Mouse (Mus musculus): Measurements from ENCODE around the gene Syce1.

Gene Syce1

GRCm38 (mm10) chr7:140787406-140788052, at the start of gene Syce1:
Gene Syce1 (minus strand): TSS chr7:140787852.
- no peak for DNase-seq (ENCODE audit: low spot score)

GRCm38 (mm10) chr7:140836243-140837115, 48.8 kb upstream of the Syce1 start:
- DNase-seq (ENCODE audit: low spot score), result no peak

DNA sequence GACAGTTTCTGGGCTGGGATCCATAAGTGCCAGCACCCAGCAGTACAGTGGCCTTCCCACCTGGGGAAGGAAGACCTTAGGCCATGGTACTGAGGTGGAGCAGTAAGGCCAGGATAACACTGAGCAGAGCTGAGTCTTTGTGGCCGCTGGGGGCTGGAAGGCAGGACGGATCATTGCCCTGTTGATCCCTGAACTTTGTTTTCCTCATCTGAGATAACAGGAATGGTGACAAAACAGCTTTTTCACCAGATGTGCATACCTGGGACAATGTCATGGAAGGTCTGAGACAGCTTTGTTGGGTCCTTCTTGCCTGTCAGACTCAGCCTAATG, 48.1 kb upstream of the Syce1 start:
- no peak for DNase-seq (ENCODE audit: low spot score)

DNA sequence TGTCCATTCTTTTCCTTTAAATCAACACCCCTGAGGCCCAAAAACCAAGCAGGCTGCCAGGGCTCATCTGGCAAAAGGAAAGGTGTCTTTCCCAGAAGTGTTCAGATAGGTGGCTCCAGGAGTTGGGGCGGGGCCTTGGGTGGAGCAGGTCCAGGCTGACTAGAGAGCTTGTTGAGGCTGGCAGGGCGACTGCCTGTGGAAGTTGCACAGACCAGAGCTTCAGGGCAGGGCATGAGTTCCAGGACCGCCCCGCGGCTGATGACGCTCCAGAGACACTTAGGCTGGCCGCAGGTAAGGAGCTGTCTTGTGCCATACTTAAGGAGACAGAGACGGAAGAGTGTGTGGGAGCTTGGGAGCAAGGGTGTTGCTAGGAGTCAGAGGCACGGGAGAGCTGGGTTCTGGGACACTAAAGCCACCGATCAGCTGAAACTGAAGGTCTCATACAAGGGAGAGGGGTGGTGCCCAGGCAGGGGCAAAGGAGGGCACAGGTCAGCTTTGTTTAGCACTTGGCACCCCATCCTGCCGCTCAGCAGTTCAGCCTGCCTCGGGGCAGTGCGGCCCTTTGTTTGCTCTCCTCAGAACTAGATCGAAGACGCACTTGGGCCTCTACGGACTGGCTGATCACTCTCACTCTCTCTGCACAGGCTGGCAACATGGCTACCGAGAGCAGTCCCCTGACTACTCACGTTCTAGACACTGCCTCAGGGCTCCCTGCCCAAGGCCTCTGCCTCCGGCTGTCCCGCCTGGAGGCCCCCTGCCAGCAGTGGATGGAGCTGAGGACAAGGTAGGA, 47.5 kb upstream of the Syce1 start, which contains the start of gene Urah:
TSS of gene Urah (plus strand) at position 51 of the 790 bp plus-strand sequence.
- no peak for DNase-seq (ENCODE audit: low spot score)

- DNase-seq (ENCODE audit: low spot score), result no peak
Observed at GRCm38 (mm10) chr7:140833341-140833740, 45.7 kb upstream of the Syce1 start.

DNA sequence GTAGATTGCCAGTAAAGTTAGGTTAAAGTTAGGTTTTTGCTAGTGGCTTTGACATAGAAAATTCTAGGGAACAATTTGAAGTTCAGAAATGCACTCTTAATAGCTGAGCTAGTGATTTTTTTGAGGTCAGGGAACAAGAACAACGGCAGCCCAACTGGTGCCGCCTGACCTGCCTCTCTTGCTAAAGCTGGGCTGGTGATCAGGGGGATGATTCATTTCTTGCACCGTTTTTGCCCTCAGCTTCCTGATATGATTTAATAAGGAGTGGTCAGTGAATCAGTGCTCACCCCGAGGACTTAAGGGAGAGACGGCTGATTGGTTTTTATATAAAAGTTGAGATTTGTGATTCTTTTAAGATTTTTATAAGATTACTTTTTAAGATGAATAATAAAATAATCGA, 43.8 kb upstream of the Syce1 start:
- DNase-seq (ENCODE audit: low spot score), result no peak

DNA sequence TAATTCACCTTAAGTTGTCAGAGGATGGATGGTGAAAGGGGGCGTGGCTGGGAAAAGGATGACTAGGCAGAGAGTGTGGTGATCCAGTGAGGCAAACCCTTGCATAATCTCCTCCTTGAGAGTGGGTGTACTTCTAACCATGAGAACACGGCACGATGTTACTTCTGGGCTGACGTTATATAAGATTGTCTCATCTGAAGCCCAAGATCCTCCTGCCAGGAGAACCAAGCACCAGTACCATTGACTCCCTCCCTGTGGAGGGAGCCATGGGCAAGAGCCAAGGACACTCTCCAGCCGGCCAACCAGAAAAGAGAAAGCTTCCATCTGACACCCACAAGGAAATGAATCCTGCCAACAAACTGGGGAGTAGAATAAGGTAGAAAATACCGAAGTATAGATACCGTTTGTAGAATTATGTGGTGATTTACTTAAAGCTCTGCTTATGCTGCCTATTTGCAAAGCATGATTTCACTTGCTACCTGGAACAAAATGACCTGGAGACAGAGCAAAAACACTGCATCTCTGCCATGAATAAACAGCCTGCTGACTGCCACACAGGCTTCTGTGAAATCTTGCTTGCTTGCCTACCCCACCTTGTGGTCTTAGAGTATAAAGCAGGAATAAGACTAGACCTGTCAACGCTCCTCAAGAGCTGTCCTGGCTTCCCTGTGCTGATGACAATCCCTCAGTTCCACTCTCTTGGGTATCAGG, 40.7 kb upstream of the Syce1 start:
- no peak for DNase-seq (ENCODE audit: low spot score)

- DNase-seq (ENCODE audit: low spot score), result no peak
Observed at GRCm38 (mm10) chr7:140822731-140823130, 35.1 kb upstream of the Syce1 start.

- DNase-seq (ENCODE audit: low spot score), result no peak
Observed at GRCm38 (mm10) chr7:140821653-140822329, 34.1 kb upstream of the Syce1 start, which contains the start of gene Zfp941. Gene Zfp941 (minus strand): TSS chr7:140822178.

DNA sequence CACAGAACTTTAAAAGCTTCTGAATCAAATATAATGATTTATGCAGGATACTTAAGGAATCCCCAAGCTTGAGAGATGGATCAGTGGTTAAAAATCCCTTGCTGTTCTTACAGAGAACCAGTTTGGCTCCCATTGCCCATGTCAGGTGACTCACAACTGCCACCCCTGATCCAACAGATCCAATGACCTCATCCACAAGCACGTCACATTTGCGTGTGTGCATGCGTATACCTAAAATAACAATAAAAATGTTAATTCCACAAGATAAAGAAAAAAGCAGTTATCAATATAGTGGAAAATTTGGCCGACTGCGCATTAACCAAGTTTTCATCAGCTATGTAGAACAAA, 33.6 kb upstream of the Syce1 start:
- DNase-seq (ENCODE audit: low spot score), result no peak

DNA sequence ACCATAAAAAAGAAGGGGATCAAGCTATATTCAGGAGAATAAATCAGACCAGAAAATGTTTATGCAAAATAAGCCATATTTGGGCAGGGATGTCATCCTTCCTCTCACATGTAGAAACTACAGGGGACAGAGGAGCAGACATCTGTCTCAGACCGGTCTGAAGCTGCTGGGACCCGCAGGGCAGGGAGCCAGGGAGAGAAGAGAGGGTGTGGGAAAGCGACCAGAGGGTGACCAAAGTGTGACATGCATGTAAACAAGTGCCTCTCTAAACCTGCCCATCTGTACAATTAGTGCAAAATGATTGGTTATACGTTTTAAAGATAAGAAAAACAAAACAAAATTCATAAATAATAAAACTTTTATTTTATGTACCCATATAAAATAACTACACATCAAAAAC, 32.5 kb upstream of the Syce1 start:
- DNase-seq (ENCODE audit: low spot score), result no peak

DNA sequence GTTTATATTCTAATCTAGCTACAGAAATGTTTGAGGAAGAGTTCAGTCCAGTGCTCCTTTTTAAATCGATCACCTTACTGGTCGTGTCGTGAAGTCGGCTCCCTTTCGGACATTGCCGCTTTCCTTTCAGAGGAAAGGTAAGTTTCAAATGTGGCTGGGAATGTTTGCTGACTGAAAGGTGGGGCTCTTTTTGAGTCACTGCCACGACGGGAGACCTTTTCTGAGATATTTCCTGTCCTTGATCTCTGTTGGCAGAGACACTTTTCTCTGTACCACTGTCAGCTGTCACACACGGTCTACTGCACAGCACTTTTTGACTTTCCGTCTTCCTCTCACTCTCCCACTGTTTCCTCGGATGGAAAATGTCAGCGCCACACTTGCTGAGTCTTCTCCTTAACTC, 25.2 kb upstream of the Syce1 start:
- DNase-seq (ENCODE audit: low spot score), result no peak

DNA sequence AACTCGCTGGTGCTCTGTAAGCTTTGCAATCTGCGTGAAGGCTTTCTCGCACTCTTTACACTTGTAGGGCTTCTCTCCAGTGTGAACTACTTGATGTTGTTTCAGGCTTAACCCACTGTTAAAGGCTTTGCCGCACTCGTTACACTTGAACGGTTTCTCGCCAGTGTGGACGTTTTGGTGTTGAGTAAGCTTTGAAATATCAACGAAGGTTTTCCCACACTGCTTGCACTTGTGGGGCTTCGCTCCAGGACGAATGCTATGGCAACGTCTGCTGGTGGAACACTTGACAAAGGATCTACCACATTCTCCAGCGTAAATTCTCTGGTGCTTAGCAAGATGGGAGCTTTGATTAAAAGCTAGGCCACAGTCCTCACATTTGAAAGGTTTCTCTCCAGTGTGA, 24.1 kb upstream of the Syce1 start:
- DNase-seq (ENCODE audit: low spot score), result no peak

GRCm38 (mm10) chr7:140810496-140810895, 22.8 kb upstream of the Syce1 start:
- no peak for DNase-seq (ENCODE audit: low spot score)

DNA sequence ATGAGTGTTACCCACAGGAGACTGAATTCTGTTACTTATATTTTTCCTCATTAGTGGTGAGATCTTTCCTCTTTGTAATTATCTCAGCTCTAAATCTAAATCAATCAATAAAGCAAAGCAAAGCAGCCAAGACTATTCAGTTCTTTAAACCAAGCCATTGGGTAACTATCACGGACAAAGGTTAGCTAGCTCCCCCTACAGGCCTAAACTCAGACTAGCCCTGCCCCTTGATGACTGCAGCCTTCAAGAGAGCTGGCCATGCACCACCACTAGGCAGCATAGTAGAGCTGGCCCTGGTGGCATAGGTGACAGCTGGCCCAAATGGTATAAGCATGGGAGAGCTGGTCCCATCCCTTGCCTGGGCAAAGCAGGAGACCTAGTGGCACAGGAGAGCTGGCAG, 18.1 kb upstream of the Syce1 start:
- DNase-seq (ENCODE audit: low spot score), result no peak

DNA sequence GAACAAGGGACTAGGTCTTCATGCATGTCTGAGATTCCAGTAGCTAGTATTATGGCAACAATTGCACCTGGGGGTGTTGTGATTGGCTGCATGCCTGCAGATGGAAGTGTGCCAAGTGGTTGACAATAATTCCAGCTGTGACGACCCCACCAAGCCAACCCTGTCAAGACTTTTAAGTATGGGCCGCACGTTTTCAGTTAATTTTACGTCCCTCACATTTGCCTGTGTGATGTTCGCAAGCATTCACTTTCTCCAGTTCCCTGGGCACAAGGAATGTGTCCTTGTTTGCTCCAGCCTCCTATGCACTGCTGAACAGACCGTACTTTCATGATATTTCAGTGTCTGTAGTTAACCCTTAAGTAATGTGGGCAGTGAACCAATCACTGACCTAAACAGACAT, 15.0 kb upstream of the Syce1 start:
- no peak for DNase-seq (ENCODE audit: low spot score)

DNA sequence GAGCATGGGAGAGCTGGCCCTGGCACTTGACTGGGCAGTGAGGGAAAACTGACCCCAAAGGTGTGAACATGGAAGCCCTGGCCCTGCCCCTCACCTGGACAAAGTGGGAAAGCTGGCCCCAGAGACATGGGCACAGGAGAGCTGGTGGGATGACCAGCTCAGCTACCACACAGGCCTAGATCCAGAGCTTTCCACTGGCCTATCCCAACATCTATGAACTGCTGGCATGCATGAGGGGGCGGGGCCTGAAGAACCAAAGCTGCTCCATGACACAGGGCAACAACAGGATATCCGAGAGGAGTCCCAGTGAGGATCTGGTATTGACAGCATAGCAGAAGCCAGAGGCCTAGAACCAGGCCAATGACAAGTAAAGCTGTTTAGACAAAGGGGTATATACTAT, 10.6 kb upstream of the Syce1 start:
- DNase-seq (ENCODE audit: low spot score), result no peak

- DNase-seq (ENCODE audit: low spot score), result no peak
Observed at GRCm38 (mm10) chr7:140797619-140798018, 10.0 kb upstream of the Syce1 start.

- no peak for DNase-seq (ENCODE audit: low spot score)
Observed at GRCm38 (mm10) chr7:140793541-140793940, 5.9 kb upstream of the Syce1 start.

DNA sequence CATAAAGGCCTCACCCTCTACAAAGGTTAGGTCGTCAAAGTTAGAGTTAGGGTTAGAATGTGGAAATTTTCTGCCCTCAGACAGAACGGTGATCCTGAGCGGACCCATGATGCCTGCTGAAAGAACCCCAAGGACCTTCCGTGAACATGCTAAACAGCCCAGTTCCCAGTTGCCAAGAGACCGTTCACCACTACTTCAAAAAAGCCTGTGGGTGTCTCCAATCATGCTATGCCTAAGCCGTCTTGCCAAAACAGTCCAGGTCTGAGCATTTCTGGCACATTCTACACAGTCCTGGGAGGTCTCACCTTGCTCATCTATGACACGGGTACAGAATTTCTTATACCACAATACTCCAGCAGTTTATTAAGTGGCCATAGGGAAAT, 392 bp upstream of the Syce1 start:
- no peak for DNase-seq (ENCODE audit: low spot score)

- DNase-seq (ENCODE audit: low spot score), result no peak
Observed at GRCm38 (mm10) chr7:140780548-140780947, 7.1 kb downstream of the Syce1 start.

Measured in spleen, adult 12 weeks (tissue).